Mouse (Mus musculus): ENCODE results near the gene Vmn2r58.
"Not testable (repeated sequence)": the region's sequence is repeated elsewhere in the genome, so short reads cannot be mapped to it uniquely, and the experiment has no call there.

Vmn2r58 gene

GRCm38 (mm10) chr7:41872612-41873011 lies at the start of gene Vmn2r58:
TSS of gene Vmn2r58 (minus strand) at chr7:41872712.
- not testable (repeated sequence) for ATAC-seq (ENCODE audit: insufficient number of reproducible peaks, low FRiP score, low TSS enrichment)
